Mouse (Mus musculus) bone marrow macrophage, adult 2 months (primary cell): ENCODE measurements at regions not wholly inside any gene's neighbourhood (a gene's known extent, or its start where the extent isn't known, plus 50 kb on each side); places are given as distances from the start of the nearest gene placed in this dataset.

ENCODE experiments used
- CTCF ChIP-seq: IDR thresholded peaks from 2 replicates; pipeline ENCODE4 v1.5.1; 2012; ENCODE audit warnings: low read depth, mild to moderate bottlenecking, low read length, moderate library complexity
- POLR2A ChIP-seq: IDR thresholded peaks from 2 replicates; pipeline ENCODE4 v1.6.1; 2012; ENCODE audit warnings: mild to moderate bottlenecking, low read depth, low read length, borderline replicate concordance

DNA sequence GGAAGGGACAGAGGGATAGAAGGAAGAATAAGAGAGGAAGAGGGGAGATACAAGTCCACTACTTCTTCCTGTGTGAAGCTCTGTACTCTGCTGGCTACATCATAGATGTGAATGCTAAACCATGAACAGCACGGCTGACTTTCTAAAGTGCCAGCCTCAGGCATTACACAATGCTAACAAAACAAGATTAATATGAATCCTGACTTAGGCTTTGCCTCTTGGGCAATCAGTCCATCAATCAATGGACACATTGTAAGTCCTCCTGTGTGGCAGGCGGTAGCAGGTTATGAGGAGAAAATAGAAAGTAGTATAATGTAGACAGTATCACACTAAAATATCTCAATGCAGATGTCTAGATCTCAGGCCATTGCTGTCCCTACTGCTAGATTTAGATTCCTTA, 203.6 kb upstream of the Nrip1 start:
- TF ChIP-seq CTCF (no peak), POLR2A (no peak)
